Mouse (Mus musculus) MN1 (cell line): Measurements from ENCODE around the gene Col27a1.

Source experiments
- DNase-seq: peaks from one replicate; pipeline ENCODE4 v3.0.0-alpha.2; 2016; ENCODE audit warnings: low spot score

Col27a1 gene

GRCm38 (mm10) chr4:63225373-63225772 lies 11.6 kb downstream of the Col27a1 start:
- no peak for DNase-seq

- no peak for DNase-seq
Measured at GRCm38 (mm10) chr4:63226164-63226882, 12.5 kb downstream of the Col27a1 start.

GRCm38 (mm10) chr4:63226883-63227235 lies 13.1 kb downstream of the Col27a1 start:
- no peak for DNase-seq

- DNase-seq = no peak
Measured at GRCm38 (mm10) chr4:63228943-63229342, 15.1 kb downstream of the Col27a1 start.

- DNase-seq = no peak
Measured at GRCm38 (mm10) chr4:63229991-63230581, 16.3 kb downstream of the Col27a1 start.

DNA sequence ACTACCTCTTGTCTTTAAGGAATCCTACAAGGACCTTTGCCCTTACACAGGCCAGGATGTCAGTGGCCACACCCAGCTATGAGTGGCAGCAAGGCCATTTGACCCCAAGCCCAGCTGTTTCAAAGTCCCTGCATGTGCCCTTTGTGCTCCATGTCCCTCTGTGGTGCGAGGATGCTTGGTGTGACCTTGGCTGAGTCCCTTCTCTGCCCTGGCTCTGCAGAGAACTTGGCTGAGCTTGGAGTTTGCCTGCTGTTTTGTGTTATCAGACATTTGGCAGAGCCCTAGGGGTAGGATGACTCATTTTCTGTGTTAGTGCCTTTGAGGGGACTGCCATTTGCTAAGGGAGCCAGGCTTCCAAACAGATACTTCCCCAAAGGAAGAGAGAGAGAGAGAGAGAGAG lies 17.3 kb downstream of the Col27a1 start:
- DNase-seq = no peak

DNA sequence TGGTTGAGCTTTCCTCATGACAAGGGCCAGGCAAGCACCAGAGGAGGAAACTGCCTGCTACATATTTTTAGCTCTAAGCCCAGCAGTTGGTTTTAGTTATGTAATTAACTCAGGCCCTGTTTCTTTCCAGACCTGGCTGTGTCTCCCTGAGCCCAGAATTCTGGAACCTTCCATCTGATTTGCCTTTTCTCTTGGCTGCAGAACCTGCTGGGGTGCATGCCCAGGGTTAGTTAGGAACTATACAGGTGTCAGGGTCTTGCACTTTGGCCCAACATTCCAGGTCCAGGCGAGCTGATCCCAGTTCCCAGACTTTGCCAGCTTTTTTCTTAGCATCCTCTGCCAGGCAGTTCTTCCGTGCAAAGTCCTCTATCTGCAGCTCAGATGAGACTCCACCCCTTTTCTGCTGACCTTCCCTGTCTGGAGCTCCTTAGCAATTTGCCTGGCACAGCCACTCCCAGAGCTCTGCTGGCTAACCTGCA lies 18.8 kb downstream of the Col27a1 start:
- no peak for DNase-seq

GRCm38 (mm10) chr4:63233557-63234452 lies 20.0 kb downstream of the Col27a1 start:
- DNase-seq = no peak

DNA sequence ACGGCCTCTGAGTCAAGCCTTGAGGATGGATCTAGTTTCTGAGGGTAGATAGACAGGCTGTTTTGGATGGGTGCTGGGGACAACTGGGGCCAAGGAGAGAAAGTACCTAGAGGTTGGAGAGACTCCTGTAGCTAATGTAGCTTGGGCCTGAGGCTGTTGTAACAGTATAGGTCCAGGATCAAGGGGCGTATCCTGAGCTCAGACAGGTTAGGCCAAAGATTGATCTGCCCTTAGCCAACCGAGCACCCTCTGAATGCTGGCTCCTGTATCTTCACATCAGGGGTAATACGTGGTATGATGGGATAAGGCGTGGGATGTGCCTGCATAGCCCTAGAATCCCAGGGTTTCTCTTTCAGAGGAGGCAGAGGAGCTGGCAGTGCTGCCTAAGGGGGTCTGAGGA lies 21.0 kb downstream of the Col27a1 start:
- DNase-seq = no peak

DNA sequence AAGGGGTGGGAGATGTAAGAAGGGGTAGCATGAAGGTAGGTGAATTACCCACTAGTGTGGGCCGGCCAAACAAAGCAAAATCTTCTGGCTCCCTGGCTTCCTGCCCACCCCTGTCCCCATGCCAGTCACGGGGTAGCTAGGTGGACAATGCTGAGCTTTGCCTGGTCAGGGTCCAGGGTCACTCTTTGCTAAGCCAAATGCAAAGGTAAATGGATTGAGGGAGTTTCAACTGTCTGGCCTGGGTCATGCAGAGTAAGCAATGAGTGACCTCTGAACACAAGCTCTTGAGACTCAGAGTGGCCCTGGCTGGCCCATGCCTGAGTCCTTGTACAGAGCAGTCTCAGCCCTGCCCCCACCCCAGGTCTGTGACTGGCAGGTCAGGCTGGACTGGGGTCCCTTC lies 22.4 kb downstream of the Col27a1 start:
- DNase-seq = no peak

DNA sequence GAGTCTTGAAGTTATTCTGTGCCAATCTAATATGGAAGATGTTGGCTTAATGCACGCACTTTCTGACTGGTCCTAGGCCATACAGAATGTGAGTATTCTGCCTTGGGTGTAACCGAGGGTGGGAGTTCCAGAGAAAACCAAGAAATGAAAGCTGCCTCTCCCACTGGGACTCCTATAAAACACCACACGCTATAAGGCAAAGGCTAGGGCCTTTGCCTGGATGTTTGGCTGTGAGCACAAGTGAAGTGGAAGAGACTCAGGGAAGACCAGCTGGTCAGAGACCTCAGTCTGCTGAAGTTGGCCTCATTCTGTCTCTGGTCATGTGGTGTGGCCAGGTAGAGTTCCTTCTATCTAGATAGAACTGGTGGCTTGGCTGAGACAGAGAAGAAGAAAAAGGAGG lies 23.4 kb downstream of the Col27a1 start:
- DNase-seq = no peak

DNA sequence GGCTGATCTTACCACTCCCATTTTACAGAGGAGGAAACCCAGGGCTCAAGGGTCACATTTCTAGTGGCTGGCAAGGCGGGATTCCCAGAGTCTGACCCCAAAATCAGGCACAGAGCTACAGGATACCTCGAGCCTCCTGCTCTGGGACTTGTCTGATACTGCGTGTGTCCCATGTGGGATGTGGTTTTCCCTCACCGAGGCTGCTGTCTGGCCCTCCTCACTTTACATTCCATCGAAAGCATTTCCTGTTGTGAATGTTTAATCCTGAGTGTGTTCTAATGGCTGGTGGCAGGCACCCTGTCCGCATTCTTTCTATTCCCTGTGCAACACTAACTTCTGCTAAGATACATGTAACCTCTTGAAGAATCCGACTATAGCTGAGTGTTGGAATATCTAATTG lies 24.3 kb downstream of the Col27a1 start:
- no peak for DNase-seq

GRCm38 (mm10) chr4:63238722-63239121 lies 24.9 kb downstream of the Col27a1 start:
- DNase-seq = no peak

DNA sequence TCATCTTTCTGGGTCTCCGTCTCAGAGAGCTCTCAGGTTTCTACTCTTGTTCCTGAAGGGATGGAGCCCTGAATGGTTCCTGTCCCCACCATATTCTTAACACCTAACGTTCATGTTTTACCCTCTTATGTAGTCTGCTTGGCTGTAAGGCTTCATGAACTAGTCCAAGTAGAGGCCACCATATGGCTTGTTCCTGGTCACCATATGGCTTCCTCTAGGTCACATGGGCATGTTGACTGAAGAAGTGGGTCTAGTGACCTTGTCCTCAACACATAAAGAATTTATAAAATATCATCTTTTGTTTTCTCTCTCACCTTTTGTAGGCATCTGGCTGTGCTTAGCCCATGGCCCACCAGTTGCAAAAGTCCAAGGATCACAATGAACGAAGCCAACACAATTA lies 27.2 kb downstream of the Col27a1 start:
- no peak for DNase-seq

DNA sequence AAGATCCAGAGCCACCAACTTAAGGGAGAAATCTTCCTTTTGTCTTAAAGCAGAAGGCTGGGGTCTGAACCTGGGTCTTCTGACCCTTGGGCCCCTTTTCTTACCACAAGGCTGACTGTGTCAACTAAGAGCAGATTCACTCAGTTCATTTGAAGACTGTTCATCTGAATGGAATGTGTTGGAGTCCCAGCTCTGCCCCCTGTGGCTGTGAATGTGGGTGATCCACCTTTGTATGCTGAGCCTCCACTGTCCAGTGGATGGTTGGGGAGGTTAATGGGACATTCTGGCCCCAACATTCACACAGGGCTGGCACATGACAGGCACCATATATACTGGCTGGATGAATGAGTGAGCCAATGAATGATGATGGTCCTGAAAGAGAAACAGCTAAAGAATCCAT lies 34.2 kb downstream of the Col27a1 start:
- no peak for DNase-seq

DNA sequence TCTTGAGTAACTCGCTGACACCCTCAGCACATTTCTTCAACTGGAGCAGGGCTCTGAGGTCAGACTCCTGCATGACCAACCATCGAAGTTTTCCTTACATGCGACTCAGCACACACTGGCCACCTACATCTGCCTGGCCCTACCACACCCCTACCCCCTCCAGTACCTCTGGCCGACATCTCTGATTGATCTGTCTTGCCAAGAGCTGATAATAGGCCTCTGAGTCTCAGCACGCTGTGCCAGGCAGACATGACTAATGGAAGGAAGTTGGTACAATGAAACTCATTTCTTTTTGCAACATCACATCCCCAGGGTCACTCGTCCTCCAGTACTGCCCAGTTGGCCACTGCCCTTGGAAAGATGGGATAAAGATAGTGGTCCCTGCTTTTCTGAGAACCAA lies 35.1 kb downstream of the Col27a1 start:
- DNase-seq = no peak

DNA sequence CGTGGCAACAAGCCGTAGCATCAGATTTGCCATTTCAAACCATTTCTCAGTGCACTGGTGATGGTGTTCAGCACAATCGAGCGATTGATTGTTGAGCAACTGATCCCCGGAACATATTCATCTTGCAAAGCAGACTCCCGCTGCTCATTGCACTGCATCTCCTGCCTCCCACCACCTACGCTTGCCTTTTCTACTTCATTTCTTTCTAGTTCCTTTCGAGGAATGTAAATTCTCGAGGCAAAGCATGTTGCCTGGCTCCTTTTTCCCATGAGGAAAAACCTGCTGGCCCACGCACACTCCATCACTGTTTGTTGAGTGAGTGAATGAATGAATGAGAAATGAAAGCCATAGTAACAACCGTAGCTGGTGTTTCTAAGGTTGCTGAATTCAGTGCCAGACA lies 38.0 kb downstream of the Col27a1 start:
- no peak for DNase-seq

GRCm38 (mm10) chr4:63253716-63254115 lies 39.9 kb downstream of the Col27a1 start:
- DNase-seq = no peak

DNA sequence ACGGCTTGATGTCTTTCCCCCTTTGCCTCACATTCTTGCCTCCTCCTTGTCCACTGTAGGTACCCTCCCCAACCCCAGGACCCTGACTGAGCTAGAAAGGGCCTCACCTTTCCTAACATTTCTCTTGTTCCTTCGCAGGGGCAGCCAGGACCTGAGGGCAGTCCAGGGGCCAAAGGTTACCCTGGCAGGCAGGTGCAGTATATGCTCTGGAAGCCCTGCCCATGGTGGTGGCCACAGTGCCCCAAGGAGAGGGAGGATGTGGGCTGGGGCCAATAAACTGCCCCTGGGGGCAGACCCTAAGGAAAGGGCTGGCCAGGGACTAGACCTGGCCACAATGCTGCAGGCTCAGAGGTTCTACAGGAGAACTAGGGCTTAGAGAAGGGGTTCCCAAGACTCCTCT lies 40.3 kb downstream of the Col27a1 start:
- no peak for DNase-seq

DNA sequence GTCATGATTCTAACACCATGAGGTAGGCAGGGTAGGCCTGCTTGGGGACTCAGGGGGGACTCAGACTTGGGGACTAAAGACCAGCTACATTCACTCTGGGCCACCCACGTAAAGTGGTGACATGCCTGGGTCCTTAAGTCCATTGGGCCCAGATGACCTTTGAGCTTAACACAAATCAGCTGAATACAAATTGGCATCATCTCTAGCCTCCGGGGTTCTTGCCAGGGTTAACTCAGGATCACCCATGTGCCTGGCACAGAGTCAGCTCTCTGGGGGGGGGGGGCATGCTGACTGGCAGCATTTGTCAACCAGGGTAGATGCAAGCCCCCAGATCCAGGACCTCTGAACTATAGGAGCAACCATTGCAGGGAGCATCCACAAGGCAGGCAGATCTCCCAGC lies 42.6 kb downstream of the Col27a1 start:
- no peak for DNase-seq

- no peak for DNase-seq
Measured at GRCm38 (mm10) chr4:63257346-63257745, 43.5 kb downstream of the Col27a1 start.

GRCm38 (mm10) chr4:63258096-63258495 lies 44.3 kb downstream of the Col27a1 start:
- DNase-seq = no peak

- DNase-seq = no peak
Measured at GRCm38 (mm10) chr4:63259066-63259465, 45.3 kb downstream of the Col27a1 start.
